Mouse (Mus musculus) forebrain, postnatal 0 days (tissue): ENCODE results near the gene Cdk17. TPM values are rescaled to one million over a fixed set of nuclear protein-coding genes. Genes with fewer than 3 reads are reported as not detected.
A peak's percentile ranks its signal among the peaks of the same experiment; 100 is the strongest.

Experiments
- ATAC-seq: fragments of 200-750 bp; cut with Nextera tagmentation; 2 replicates; pipeline ENCODE4 v1.8.0; 2017; ENCODE audit warnings: mild to moderate bottlenecking, moderate library complexity
- DNase-seq: peaks from one replicate; pipeline ENCODE4 v3.0.0-alpha.2; 2015
- H3K27ac ChIP-seq: fragments of 300-500 bp; sonication (generic); 2 replicates; pipeline ENCODE4 v1.5.1; 2014; ENCODE audit warnings: low read depth, mild to moderate bottlenecking, antibody characterized with exemption, low read length, moderate library complexity, mixed read lengths
- H3K27me3 ChIP-seq: fragments of 300-500 bp; sonication (generic); 2 replicates; pipeline ENCODE4 v1.6.1; 2014; ENCODE audit warnings: mild to moderate bottlenecking, low read length, mixed read lengths; ENCODE audit not compliant: insufficient read depth
- H3K36me3 ChIP-seq: fragments of 300-500 bp; sonication (generic); 2 replicates; pipeline ENCODE4 v1.6.1; 2014; ENCODE audit warnings: mild to moderate bottlenecking, moderate library complexity; ENCODE audit not compliant: insufficient read depth
- H3K4me1 ChIP-seq: fragments of 300-500 bp; sonication (generic); 2 replicates; pipeline ENCODE4 v1.6.1; 2014; ENCODE audit warnings: antibody characterized with exemption; ENCODE audit not compliant: insufficient read depth
- H3K4me2 ChIP-seq: fragments of 300-500 bp; sonication (generic); 2 replicates; pipeline ENCODE4 v1.6.1; 2014; ENCODE audit warnings: low read depth, mild to moderate bottlenecking, moderate library complexity
- H3K4me3 ChIP-seq: fragments of 300-500 bp; sonication (generic); 2 replicates; pipeline ENCODE4 v1.5.1; 2014; ENCODE audit warnings: low read depth, low read length, mixed read lengths
- H3K9ac ChIP-seq: fragments of 300-500 bp; sonication (generic); 2 replicates; pipeline ENCODE4 v1.6.1; 2014; ENCODE audit warnings: mild to moderate bottlenecking
- H3K9me3 ChIP-seq: fragments of 300-500 bp; sonication (generic); 2 replicates; pipeline ENCODE4 v1.6.1; 2016; ENCODE audit warnings: low read length
- CTCF ChIP-seq: sonication (generic); IDR thresholded peaks from 2 replicates; pipeline ENCODE4 v1.5.1; 2016; ENCODE audit warnings: antibody characterized with exemption, control low read depth, low read depth
- WGBS: fragments of 180-500 bp; shearing (Covaris S2); extraction: QIAGEN DNeasy Blood & Tissue Kit; methylation state at CpG from one replicate; pipeline ENCODE4 v1.1.7; 2014; 5-methylcytosine and 5-hydroxymethylcytosine counted together
- polyA plus RNA-seq: library from polyadenylated mRNA; unstranded; fragments of >200 nt; fragmentation: Nextera tagmentation; extraction: Ambion mirVana; gene quantifications from 2 replicates; pipeline ENCODE4 v1.2.1, GENCODE M21; 2015
- total RNA-seq: library from RNA; depleted of rRNA; stranded (reverse); fragments of >200 nt; gene quantifications from 2 replicates; pipeline ENCODE4 v1.2.3, GENCODE M21; 2014

The Cdk17 gene
- total and polyA plus RNA-seq, 2 experiments from 2014 or later, result 46.8 to 149 TPM

GRCm38 (mm10) chr10:93275212-93276136, 114.8 kb downstream of the Cdk17 start:
- peak overlapping the region; percentile 51 for H3K9ac ChIP-seq
- peak overlapping the region; percentile 61 for H3K4me2 ChIP-seq
- ATAC-seq, result peak; percentile 90
- WGBS, result 11% methylated on average over 25 of the region's 25 CpGs
- peak; percentile 87 for DNase-seq
- no peaks in the 10 kb centered on the region for H3K36me3 ChIP-seq
- peaks cover 25% of the 10 kb centered on the region for H3K4me1 ChIP-seq
- peak overlapping the region; percentile 87 for H3K27ac ChIP-seq
- H3K27me3 ChIP-seq, result no peaks in the 10 kb centered on the region
- peak overlapping the region; percentile 32 for H3K4me3 ChIP-seq
- peak; percentile 22; the same call in 1 of the 2 replicates for TF ChIP-seq CTCF
- H3K9me3 ChIP-seq, result no peaks in the 10 kb centered on the region

- Histone ChIP-seq H3K9ac (peak overlapping the region; percentile 51), H3K4me2 (peak overlapping the region; percentile 61), H3K9me3 (no peaks in the 10 kb centered on the region), H3K4me3 (peak overlapping the region; percentile 32), H3K27ac (peak overlapping the region; percentile 87), H3K36me3 (no peaks in the 10 kb centered on the region), H3K4me1 (peaks cover 25% of the 10 kb centered on the region), H3K27me3 (no peaks in the 10 kb centered on the region)
- TF ChIP-seq CTCF, result no peak
- 2% methylated on average over 16 of the region's 16 CpGs for WGBS
- DNase-seq, result peak; percentile 91
- ATAC-seq, result peak; percentile 73
Observed at GRCm38 (mm10) chr10:93276349-93276763, 115.7 kb downstream of the Cdk17 start.

GRCm38 (mm10) chr10:93276857-93277256, 116.2 kb downstream of the Cdk17 start:
- peak overlapping the region; percentile 32 for H3K4me3 ChIP-seq
- peak overlapping the region; percentile 87 for H3K27ac ChIP-seq
- ATAC-seq (no peak), DNase-seq (peak; percentile 60)
- H3K9ac ChIP-seq, result peak overlapping the region; percentile 51
- 25% methylated on average over 9 of the region's 9 CpGs for WGBS
- no peak for TF ChIP-seq CTCF
- H3K36me3 ChIP-seq, result no peaks in the 10 kb centered on the region
- peak overlapping the region; percentile 61 for H3K4me2 ChIP-seq
- no peaks in the 10 kb centered on the region for H3K9me3 ChIP-seq
- H3K27me3 ChIP-seq, result no peaks in the 10 kb centered on the region
- H3K4me1 ChIP-seq, result peaks cover 25% of the 10 kb centered on the region

GRCm38 (mm10) chr10:93278361-93278760, 117.7 kb downstream of the Cdk17 start:
- TF ChIP-seq CTCF, result no peak
- Histone ChIP-seq H3K27me3 (no peaks in the 10 kb centered on the region), H3K36me3 (no peaks in the 10 kb centered on the region), H3K9ac (no peak overlapping the region), H3K4me2 (no peak overlapping the region), H3K27ac (no peak overlapping the region), H3K4me1 (peaks cover 25% of the 10 kb centered on the region), H3K9me3 (no peaks in the 10 kb centered on the region), H3K4me3 (no peak overlapping the region)
- no peak for ATAC-seq
- no peak for DNase-seq
- 83% methylated on average over 8 of the region's 8 CpGs for WGBS

GRCm38 (mm10) chr10:93279062-93279461, 118.4 kb downstream of the Cdk17 start:
- H3K27me3 ChIP-seq, result no peaks in the 10 kb centered on the region
- H3K4me2 ChIP-seq, result no peak overlapping the region
- no peaks in the 10 kb centered on the region for H3K9me3 ChIP-seq
- ATAC-seq (no peak), DNase-seq (no peak)
- no peak overlapping the region for H3K27ac ChIP-seq
- H3K4me3 ChIP-seq, result no peak overlapping the region
- WGBS, result 93% methylated on average over 9 of the region's 9 CpGs
- TF ChIP-seq CTCF, result no peak
- no peaks in the 10 kb centered on the region for H3K36me3 ChIP-seq
- H3K4me1 ChIP-seq, result peaks cover 25% of the 10 kb centered on the region
- H3K9ac ChIP-seq, result no peak overlapping the region

- DNase-seq (no peak), ATAC-seq (no peak)
- TF ChIP-seq CTCF, result no peak
- H3K9ac ChIP-seq, result no peak overlapping the region
- H3K36me3 ChIP-seq, result no peaks in the 10 kb centered on the region
- no peaks in the 10 kb centered on the region for H3K9me3 ChIP-seq
- H3K4me2 ChIP-seq, result no peak overlapping the region
- no peak overlapping the region for H3K27ac ChIP-seq
- 61% methylated on average over 12 of the region's 12 CpGs for WGBS
- no peaks in the 10 kb centered on the region for H3K27me3 ChIP-seq
- peaks cover 11% of the 10 kb centered on the region for H3K4me1 ChIP-seq
- H3K4me3 ChIP-seq, result no peak overlapping the region
Observed at GRCm38 (mm10) chr10:93280586-93280985, 119.9 kb downstream of the Cdk17 start.

GRCm38 (mm10) chr10:93281092-93281491, 120.4 kb downstream of the Cdk17 start:
- no peak overlapping the region for H3K27ac ChIP-seq

More at GRCm38 (mm10) chr10:93281092-93281491, 120.4 kb downstream of the Cdk17 start:
- peaks cover 6% of the 10 kb centered on the region for H3K4me1 ChIP-seq
- H3K36me3 ChIP-seq, result no peaks in the 10 kb centered on the region
- no peak for TF ChIP-seq CTCF
- no peak for DNase-seq
- no peak overlapping the region for H3K4me2 ChIP-seq
- no peak overlapping the region for H3K4me3 ChIP-seq
- 60% methylated on average over 7 of the region's 7 CpGs for WGBS
- no peaks in the 10 kb centered on the region for H3K27me3 ChIP-seq
- H3K9me3 ChIP-seq, result no peaks in the 10 kb centered on the region
- H3K9ac ChIP-seq, result no peak overlapping the region
- no peak for ATAC-seq
